Mouse (Mus musculus) thymus, postnatal 0 days (tissue): ENCODE results near the gene Glipr1l3. TPM values are rescaled to one million over a fixed set of nuclear protein-coding genes. Genes with fewer than 3 reads are reported as not detected.
"Not testable (repeated sequence)": the region's sequence is repeated elsewhere in the genome, so short reads cannot be mapped to it uniquely, and the experiment has no call there.

Source experiments
- DNase-seq: peaks from one replicate; pipeline ENCODE4 v3.0.0-alpha.2; 2015; ENCODE audit warnings: low spot score
- polyA plus RNA-seq: library from polyadenylated mRNA; unstranded; fragments of >200 nt; fragmentation: Nextera tagmentation; extraction: Ambion mirVana; gene quantifications from 2 replicates; pipeline ENCODE4 v1.2.1, GENCODE M21; 2015

Gene Glipr1l3
- polyA plus RNA-seq = not detected in 2 replicates

DNA sequence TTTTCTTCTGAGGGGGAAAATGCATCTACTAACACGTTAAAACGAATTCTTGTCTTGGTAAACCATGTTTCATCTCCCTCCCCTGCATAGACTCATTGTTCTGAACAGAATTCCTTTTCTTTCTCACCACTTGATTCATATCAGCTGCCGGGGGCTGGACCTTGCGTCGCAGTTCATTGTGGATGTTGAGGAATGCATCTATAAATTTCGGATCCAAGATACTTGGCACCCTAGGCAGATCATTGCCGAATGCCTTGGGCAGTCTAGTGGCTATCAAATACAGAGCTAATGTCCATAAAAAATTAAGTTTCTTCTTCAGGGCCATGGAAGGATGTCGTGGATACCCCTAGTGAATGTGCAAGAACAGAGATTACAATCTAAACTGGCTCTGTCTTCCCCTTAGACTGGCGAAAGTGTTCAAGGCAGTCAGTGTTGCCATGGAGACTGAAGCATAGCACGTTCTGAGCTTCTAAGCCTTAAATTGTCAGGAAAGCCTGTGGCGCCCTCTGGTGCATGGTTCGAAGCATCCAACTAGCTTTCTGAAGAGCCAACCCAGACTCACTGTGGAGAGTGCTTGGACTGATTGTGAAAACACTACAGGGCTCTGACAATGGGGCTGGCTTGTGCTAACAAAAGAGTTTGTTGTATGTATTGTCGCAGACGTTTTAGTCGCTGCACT is at the start of gene Glipr1l3:
Gene Glipr1l3, minus strand, starts transcription at position 446 of the 679 bp plus-strand sequence.
- peak; percentile 67 for DNase-seq

DNA sequence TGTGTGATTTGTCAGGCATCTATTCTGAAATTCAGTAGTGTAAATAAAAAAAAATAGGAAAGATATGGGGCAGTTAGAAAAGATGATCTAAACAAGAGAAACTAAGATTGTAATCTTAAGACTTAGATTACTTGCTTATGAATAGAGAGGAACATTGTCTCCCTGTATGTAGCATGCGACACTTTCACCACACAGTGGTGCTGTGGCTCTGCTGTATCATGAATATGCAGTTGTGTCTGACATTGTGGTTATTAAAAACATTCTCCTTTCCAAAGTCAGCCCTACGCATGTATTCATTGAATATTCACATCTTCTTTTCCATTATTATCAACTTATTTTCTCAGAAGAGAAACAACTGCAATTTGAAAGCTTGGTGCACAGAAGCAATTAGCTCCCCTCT is 43.3 kb upstream of the Glipr1l3 start:
- DNase-seq = no peak

- not testable (repeated sequence) for DNase-seq
These were observed 33.8 kb upstream of the Glipr1l3 start for GRCm38 (mm10) chr10:112193919-112194318.

DNA sequence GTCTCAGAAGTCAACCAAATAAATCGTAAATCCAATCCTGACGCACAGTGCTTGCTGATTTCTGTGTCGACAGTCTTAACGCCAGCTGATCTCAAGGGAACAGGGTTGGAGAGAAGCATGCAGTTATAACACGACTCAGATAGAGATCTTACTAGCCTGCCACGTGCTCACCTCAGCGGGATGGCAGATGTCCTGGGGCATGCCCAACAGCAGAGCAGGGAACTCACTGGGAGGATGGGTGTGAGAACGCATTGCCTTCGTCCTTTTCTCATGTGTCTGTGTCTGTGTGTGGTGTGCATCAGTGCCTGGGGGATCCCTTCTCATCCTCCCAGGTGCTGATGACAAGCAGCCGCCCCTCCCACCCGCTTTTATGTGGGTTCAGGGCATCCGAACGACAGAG is 16.9 kb upstream of the Glipr1l3 start:
- peak; percentile 7 for DNase-seq

DNA sequence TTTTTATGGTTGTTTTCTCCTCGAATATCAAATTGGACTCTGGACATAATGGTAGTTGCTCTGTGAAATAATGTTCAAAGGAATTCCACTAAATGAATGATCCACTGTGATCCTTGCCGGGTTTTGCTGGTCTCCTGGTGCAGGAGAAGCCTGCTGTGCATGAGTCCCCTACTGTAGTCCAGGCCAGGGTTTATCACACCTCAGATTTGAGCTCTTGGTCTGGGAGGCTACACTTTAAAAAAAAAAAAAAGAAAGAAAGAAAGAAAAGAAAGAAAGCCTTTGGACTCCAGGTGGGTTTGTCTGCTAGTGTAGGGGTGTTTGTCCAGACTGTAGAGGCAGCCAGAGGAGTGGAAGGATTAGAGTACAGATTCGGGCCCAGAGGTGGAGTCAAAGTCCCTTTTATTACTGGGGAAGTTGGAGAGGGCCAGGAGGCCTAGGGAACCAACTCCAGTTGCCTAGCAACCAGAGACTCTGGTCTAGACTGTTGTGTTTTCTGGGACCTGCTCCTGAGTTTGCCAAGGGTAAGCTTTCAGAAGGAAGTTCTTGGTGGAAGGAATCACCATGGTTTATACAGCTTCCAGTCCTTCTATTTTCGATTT is 3.1 kb upstream of the Glipr1l3 start, which contains the start of gene Caps2:
Gene Caps2, plus strand, starts transcription at position 454 of the 599 bp plus-strand sequence.
- DNase-seq = no peak

DNA sequence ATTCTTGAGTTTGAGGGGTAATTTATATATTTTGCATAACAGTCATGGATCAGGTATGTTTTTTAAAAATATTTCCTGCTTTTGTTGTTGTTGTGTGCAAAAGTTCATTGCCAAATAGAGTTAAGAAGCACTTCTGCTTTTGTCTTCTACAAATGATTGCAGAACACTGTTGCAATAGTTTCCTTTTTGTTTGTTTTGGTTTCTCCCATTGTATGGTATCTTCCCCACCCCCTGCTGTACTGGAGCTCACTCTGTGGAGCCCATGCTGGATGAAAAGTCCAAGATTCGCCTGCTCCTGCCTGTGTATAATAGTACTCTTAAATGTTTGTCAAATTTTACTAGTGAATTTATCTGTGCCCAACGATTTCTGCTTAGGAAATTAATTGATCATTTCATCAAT is 20.3 kb downstream of the Glipr1l3 start:
- no peak for DNase-seq

- DNase-seq = no peak
These were observed 21.2 kb downstream of the Glipr1l3 start for GRCm38 (mm10) chr10:112138871-112139430.

- peak; percentile 74 for DNase-seq
These were observed 21.9 kb downstream of the Glipr1l3 start for GRCm38 (mm10) chr10:112138050-112138870.

DNA sequence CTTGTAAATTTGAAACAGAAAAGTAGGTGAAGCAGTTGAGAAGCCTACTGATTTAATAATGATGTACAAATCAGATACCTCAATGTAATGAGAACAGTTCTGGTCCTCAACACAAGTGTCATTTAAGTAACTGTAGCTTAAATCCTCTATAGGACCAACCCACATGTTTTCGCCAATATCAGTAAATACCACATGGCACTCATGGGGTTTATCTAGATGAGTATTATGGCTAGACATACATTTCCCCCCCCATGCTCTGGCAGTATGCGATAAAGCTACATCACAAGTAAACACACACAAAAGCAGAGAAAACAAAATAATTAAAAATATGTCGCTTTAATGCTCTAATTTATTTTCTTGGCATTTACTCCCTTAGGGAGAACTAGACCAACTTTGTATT is 27.9 kb downstream of the Glipr1l3 start:
- DNase-seq = no peak

DNA sequence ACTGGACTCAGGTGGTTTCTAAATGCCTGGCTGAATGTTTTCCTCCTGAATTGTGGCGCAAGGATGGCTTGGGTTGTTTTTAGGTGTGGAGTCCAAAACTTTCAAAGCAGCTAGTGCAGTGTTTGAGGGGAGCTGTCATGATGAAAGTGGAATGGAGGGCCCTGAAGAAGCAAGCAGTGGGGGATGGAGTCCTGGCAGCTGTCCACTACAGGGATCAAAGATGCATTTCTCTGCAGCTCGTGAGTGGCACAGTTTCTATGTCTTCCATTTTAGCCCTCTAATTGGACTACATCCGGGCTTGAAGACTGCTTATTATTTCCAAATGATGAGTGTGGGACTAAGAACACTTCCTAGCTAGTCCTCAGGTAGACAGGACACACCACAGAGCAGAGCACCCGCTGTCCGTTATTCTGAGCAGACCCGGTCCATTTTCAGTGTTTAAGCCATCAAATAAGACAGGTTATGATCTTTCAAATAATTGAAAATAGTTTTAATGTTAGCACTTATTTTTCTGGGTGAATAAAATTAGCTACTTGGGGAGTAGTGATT is 32.4 kb downstream of the Glipr1l3 start:
- DNase-seq = not testable (repeated sequence)

DNA sequence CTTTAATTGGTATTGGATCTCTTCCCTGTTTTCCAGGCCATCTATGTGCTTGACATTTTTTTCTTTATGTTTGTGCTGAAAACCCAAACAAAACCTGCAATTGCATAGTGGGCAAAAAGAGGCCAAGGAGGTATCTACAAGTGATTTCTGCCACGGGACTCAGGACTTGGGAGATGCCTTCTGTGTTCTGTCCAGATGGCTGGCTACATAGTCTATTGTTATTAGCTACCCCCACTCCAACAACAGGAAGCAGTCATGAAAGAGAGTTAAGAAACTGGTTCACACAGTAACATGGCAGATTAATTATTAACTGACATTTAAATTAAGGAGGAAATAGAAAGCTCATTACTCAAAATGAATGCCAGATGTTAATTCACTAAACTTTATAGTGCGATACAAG is 35.0 kb downstream of the Glipr1l3 start:
- DNase-seq = not testable (repeated sequence)

DNA sequence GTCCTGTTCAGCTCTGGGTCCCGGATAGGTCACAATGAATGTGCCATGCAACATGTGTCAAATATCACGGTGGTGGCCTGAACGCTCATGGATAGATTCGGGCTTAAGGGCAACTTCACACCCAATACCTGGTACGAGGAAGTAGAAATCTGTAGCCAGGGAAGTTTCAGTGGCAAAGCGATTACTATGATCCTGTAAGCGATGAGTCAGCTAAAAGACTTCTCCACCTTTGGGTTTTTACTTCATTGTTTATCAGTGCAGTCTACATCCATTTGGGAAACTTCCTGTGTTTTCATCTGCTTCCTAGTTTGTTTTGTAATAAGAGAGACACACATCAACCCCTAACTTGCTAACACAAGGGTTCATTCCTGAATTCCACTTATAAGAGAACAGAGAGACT is 49.7 kb downstream of the Glipr1l3 start:
- DNase-seq = no peak

GRCm38 (mm10) chr10:112105785-112106184 is 54.3 kb downstream of the Glipr1l3 start:
- DNase-seq = peak; percentile 51

Other genes with a start within 250 kb of the Glipr1l3 start
- 41.4 and 45.0 TPM in 2 replicates for gene Krr1, start 187.7 kb downstream of the Glipr1l3 start, polyA plus RNA-seq
- 28.3 and 30.4 TPM in 2 replicates for gene Glipr1, start 157.7 kb downstream of the Glipr1l3 start, polyA plus RNA-seq
- not detected in 2 replicates for gene Glipr1l1, start 100.1 kb downstream of the Glipr1l3 start, polyA plus RNA-seq
- not detected in 2 replicates for gene Glipr1l2, start 77.0 kb downstream of the Glipr1l3 start, polyA plus RNA-seq
- not detected in 2 replicates for gene Caps2, start 3.3 kb upstream of the Glipr1l3 start, polyA plus RNA-seq
- 0.08 TPM in 2 replicates for gene Kcnc2, start 110.8 kb upstream of the Glipr1l3 start, polyA plus RNA-seq